Mouse (Mus musculus) layer of hippocampus, adult 9-11 months (tissue): ENCODE results near the gene Mogat2.
A peak's percentile ranks its signal among the peaks of the same experiment; 100 is the strongest.

Experiments used
- DNase-seq: peaks from one replicate; pipeline ENCODE4 v3.0.0; 2022

The Mogat2 gene

GRCm38 (mm10) chr7:99234916-99235315 is 3.5 kb downstream of the Mogat2 start:
- no peak for DNase-seq

- no peak for DNase-seq
These were observed 5.8 kb downstream of the Mogat2 start for GRCm38 (mm10) chr7:99232571-99232970.

- DNase-seq, result no peak
These were observed 8.2 kb downstream of the Mogat2 start for GRCm38 (mm10) chr7:99230061-99230747.

GRCm38 (mm10) chr7:99229411-99229810 is 9.0 kb downstream of the Mogat2 start:
- DNase-seq, result no peak

- no peak for DNase-seq
These were observed 9.6 kb downstream of the Mogat2 start for GRCm38 (mm10) chr7:99228825-99229224.

GRCm38 (mm10) chr7:99227267-99227666 is 11.2 kb downstream of the Mogat2 start:
- DNase-seq, result no peak

- DNase-seq, result no peak
These were observed 11.8 kb downstream of the Mogat2 start for GRCm38 (mm10) chr7:99226662-99227061.

- no peak for DNase-seq
These were observed 13.0 kb downstream of the Mogat2 start for GRCm38 (mm10) chr7:99225421-99225820.

- no peak for DNase-seq
These were observed 13.7 kb downstream of the Mogat2 start for GRCm38 (mm10) chr7:99224648-99225190.

GRCm38 (mm10) chr7:99224225-99224624 is 14.2 kb downstream of the Mogat2 start:
- DNase-seq, result no peak

GRCm38 (mm10) chr7:99217338-99218074 is 20.9 kb downstream of the Mogat2 start:
- peak; percentile 89 for DNase-seq

GRCm38 (mm10) chr7:99215347-99215855 is 23.0 kb downstream of the Mogat2 start:
- DNase-seq, result peak; percentile 47

- no peak for DNase-seq
These were observed 23.7 kb downstream of the Mogat2 start for GRCm38 (mm10) chr7:99214621-99215185.

- peak; percentile 55 for DNase-seq
These were observed 24.7 kb downstream of the Mogat2 start for GRCm38 (mm10) chr7:99213686-99214085.

- no peak for DNase-seq
These were observed 25.4 kb downstream of the Mogat2 start for GRCm38 (mm10) chr7:99213056-99213455.

- no peak for DNase-seq
These were observed 29.7 kb downstream of the Mogat2 start for GRCm38 (mm10) chr7:99208704-99209103.

- DNase-seq, result no peak
These were observed 32.1 kb downstream of the Mogat2 start for GRCm38 (mm10) chr7:99206364-99206763.

GRCm38 (mm10) chr7:99202163-99202562 is 36.3 kb downstream of the Mogat2 start:
- DNase-seq, result no peak

GRCm38 (mm10) chr7:99200290-99200689 is 38.1 kb downstream of the Mogat2 start:
- DNase-seq, result no peak

- DNase-seq, result no peak
These were observed 38.8 kb downstream of the Mogat2 start for GRCm38 (mm10) chr7:99199451-99200175.

- no peak for DNase-seq
These were observed 39.6 kb downstream of the Mogat2 start for GRCm38 (mm10) chr7:99198811-99199210.

- no peak for DNase-seq
These were observed 43.9 kb downstream of the Mogat2 start for GRCm38 (mm10) chr7:99194511-99194910.

GRCm38 (mm10) chr7:99193926-99194325 is 44.5 kb downstream of the Mogat2 start:
- DNase-seq, result no peak
